Mouse (Mus musculus): ENCODE results near the gene Mboat7. TPM values are rescaled to one million over a fixed set of nuclear protein-coding genes. Genes with fewer than 3 reads are reported as not detected.
A peak's percentile ranks its signal among the peaks of the same experiment; 100 is the strongest.
"Not testable (repeated sequence)": the region's sequence is repeated elsewhere in the genome, so short reads cannot be mapped to it uniquely, and the experiment has no call there.

Mboat7 gene
- polyA plus RNA-seq, 1 experiment from 2014 or later = 73.9 TPM

GRCm38 (mm10) chr7:3707027-3707426, 13.7 kb upstream of the Mboat7 start:
- WGBS = 67% methylated on average over 4 of the region's 4 CpGs
- H3K4me3 ChIP-seq (ENCODE audit: low read length) = peak overlapping the region; percentile 11; the same call in 1 of the 2 replicates
- peaks cover 21% of the 10 kb centered on the region for H3K4me1 ChIP-seq (ENCODE audit: insufficient read depth, low read length)
- H3K36me3 ChIP-seq (ENCODE audit: insufficient read depth, low read length) = peaks cover 34% of the 10 kb centered on the region
- no peak for ATAC-seq (ENCODE audit: low FRiP score, low TSS enrichment)
- H3K27ac ChIP-seq (ENCODE audit: low read length) = peak overlapping the region; percentile 58; the same call in 1 of the 2 replicates
- 0 out of 2 replicates have a peak overlapping the region, but pooled peaks have one; percentile 41 for H3K9ac ChIP-seq (replicated peaks; ENCODE audit: low read length)
- no peaks in the 10 kb centered on the region for H3K27me3 ChIP-seq (ENCODE audit: insufficient read depth, low read length)
- H3K9me3 ChIP-seq (ENCODE audit: low read length) = no peaks in the 10 kb centered on the region
- H3K4me2 ChIP-seq (replicated peaks; ENCODE audit: low read depth, low read length) = no peak overlapping the region

GRCm38 (mm10) chr7:3706343-3706934, 13.1 kb upstream of the Mboat7 start:
- Histone ChIP-seq H3K4me1 (ENCODE audit: insufficient read depth, low read length) (peaks cover 21% of the 10 kb centered on the region), H3K27ac (ENCODE audit: low read length) (peak overlapping the region; percentile 58; the same call in 1 of the 2 replicates), H3K9me3 (ENCODE audit: low read length) (no peaks in the 10 kb centered on the region), H3K9ac (replicated peaks; ENCODE audit: low read length) (peak overlapping the region; percentile 96), H3K27me3 (ENCODE audit: insufficient read depth, low read length) (no peaks in the 10 kb centered on the region), H3K4me3 (ENCODE audit: low read length) (peak overlapping the region; percentile 89), H3K36me3 (ENCODE audit: insufficient read depth, low read length) (peaks cover 34% of the 10 kb centered on the region), H3K4me2 (replicated peaks; ENCODE audit: low read depth, low read length) (peak overlapping the region; percentile 95)
- no peak for ATAC-seq (ENCODE audit: low FRiP score, low TSS enrichment)
- 50% methylated on average over 11 of the region's 11 CpGs for WGBS

- Histone ChIP-seq H3K4me2 (replicated peaks; ENCODE audit: low read depth, low read length) (peak overlapping the region; percentile 95), H3K9ac (replicated peaks; ENCODE audit: low read length) (peak overlapping the region; percentile 96), H3K27ac (ENCODE audit: low read length) (peak overlapping the region; percentile 24; the same call in 1 of the 2 replicates), H3K4me1 (ENCODE audit: insufficient read depth, low read length) (peaks cover 21% of the 10 kb centered on the region), H3K4me3 (ENCODE audit: low read length) (peak overlapping the region; percentile 89), H3K27me3 (ENCODE audit: insufficient read depth, low read length) (no peaks in the 10 kb centered on the region), H3K36me3 (ENCODE audit: insufficient read depth, low read length) (peaks cover 39% of the 10 kb centered on the region), H3K9me3 (ENCODE audit: low read length) (no peaks in the 10 kb centered on the region)
- ATAC-seq (ENCODE audit: low FRiP score, low TSS enrichment) = no peak
- WGBS = 22% methylated on average over 6 of the region's 6 CpGs
Observed at GRCm38 (mm10) chr7:3705911-3706310, 12.6 kb upstream of the Mboat7 start.

GRCm38 (mm10) chr7:3705461-3705860, 12.1 kb upstream of the Mboat7 start:
- peak overlapping the region; percentile 96 for H3K9ac ChIP-seq (replicated peaks; ENCODE audit: low read length)
- peak overlapping the region; percentile 95 for H3K4me2 ChIP-seq (replicated peaks; ENCODE audit: low read depth, low read length)
- not testable (repeated sequence) for H3K9me3 ChIP-seq (ENCODE audit: low read length); H3K27me3 ChIP-seq (ENCODE audit: insufficient read depth, low read length); ATAC-seq (ENCODE audit: low FRiP score, low TSS enrichment)
- peaks cover 41% of the 10 kb centered on the region for H3K36me3 ChIP-seq (ENCODE audit: insufficient read depth, low read length)
- H3K4me1 ChIP-seq (ENCODE audit: insufficient read depth, low read length) = peaks cover 21% of the 10 kb centered on the region
- 0% methylated on average over 6 of the region's 7 CpGs for whole genome bisulfite sequencing
- peak overlapping the region; percentile 89 for H3K4me3 ChIP-seq (ENCODE audit: low read length)
- H3K27ac ChIP-seq (ENCODE audit: low read length) = peak overlapping the region; percentile 61

- Histone ChIP-seq H3K4me3 (ENCODE audit: low read length) (peak overlapping the region; percentile 89), H3K27me3 (ENCODE audit: insufficient read depth, low read length) (no peaks in the 10 kb centered on the region), H3K27ac (ENCODE audit: low read length) (peak overlapping the region; percentile 97), H3K4me1 (ENCODE audit: insufficient read depth, low read length) (peaks cover 21% of the 10 kb centered on the region), H3K36me3 (ENCODE audit: insufficient read depth, low read length) (peaks cover 51% of the 10 kb centered on the region), H3K9me3 (ENCODE audit: low read length) (no peaks in the 10 kb centered on the region), H3K9ac (replicated peaks; ENCODE audit: low read length) (peak overlapping the region; percentile 96), H3K4me2 (replicated peaks; ENCODE audit: low read depth, low read length) (peak overlapping the region; percentile 95)
- WGBS = under 1% methylated on average over 20 of the region's 20 CpGs
- peak; percentile 50 for ATAC-seq (ENCODE audit: low FRiP score, low TSS enrichment)
Observed at GRCm38 (mm10) chr7:3704475-3704874, 11.2 kb upstream of the Mboat7 start.

- Histone ChIP-seq H3K4me1 (ENCODE audit: insufficient read depth, low read length) (peaks cover 21% of the 10 kb centered on the region), H3K9me3 (ENCODE audit: low read length) (no peaks in the 10 kb centered on the region), H3K4me2 (replicated peaks; ENCODE audit: low read depth, low read length) (peak within 1 kb of the TSS; percentile 95), H3K4me3 (ENCODE audit: low read length) (peak within 1 kb of the TSS; percentile 89), H3K27ac (ENCODE audit: low read length) (peak within 1 kb of the TSS; percentile 97), H3K36me3 (ENCODE audit: insufficient read depth, low read length) (peaks cover 54% of the 10 kb centered on the region), H3K27me3 (ENCODE audit: insufficient read depth, low read length) (no peaks in the 10 kb centered on the region), H3K9ac (replicated peaks; ENCODE audit: low read length) (peak within 1 kb of the TSS; percentile 96)
- 1% methylated on average over 42 of the region's 42 CpGs for WGBS
- peak; percentile 93 for ATAC-seq (ENCODE audit: low FRiP score, low TSS enrichment)
Observed at GRCm38 (mm10) chr7:3703879-3704441, 10.6 kb upstream of the Mboat7 start, which contains the start of gene Rps9. TSS of gene Rps9 (plus strand) at chr7:3703993.

- H3K4me3 ChIP-seq (ENCODE audit: low read length) = peak overlapping the region; percentile 89
- peak overlapping the region; percentile 95 for H3K4me2 ChIP-seq (replicated peaks; ENCODE audit: low read depth, low read length)
- peak; percentile 57 for ATAC-seq (ENCODE audit: low FRiP score, low TSS enrichment)
- WGBS = 19% methylated on average over 6 of the region's 6 CpGs
- peak overlapping the region; percentile 96 for H3K9ac ChIP-seq (replicated peaks; ENCODE audit: low read length)
- peaks cover 21% of the 10 kb centered on the region for H3K4me1 ChIP-seq (ENCODE audit: insufficient read depth, low read length)
- H3K27me3 ChIP-seq (ENCODE audit: insufficient read depth, low read length) = no peaks in the 10 kb centered on the region
- peaks cover 60% of the 10 kb centered on the region for H3K36me3 ChIP-seq (ENCODE audit: insufficient read depth, low read length)
- H3K9me3 ChIP-seq (ENCODE audit: low read length) = no peaks in the 10 kb centered on the region
- peak overlapping the region; percentile 97 for H3K27ac ChIP-seq (ENCODE audit: low read length)
Observed at GRCm38 (mm10) chr7:3703148-3703878, 10.0 kb upstream of the Mboat7 start.

GRCm38 (mm10) chr7:3698471-3698870, 5.1 kb upstream of the Mboat7 start:
- Histone ChIP-seq H3K27me3 (ENCODE audit: insufficient read depth, low read length) (no peaks in the 10 kb centered on the region), H3K9ac (replicated peaks; ENCODE audit: low read length) (no peak overlapping the region), H3K9me3 (ENCODE audit: low read length) (no peaks in the 10 kb centered on the region), H3K4me2 (replicated peaks; ENCODE audit: low read depth, low read length) (no peak overlapping the region), H3K4me1 (ENCODE audit: insufficient read depth, low read length) (peaks cover 9% of the 10 kb centered on the region), H3K36me3 (ENCODE audit: insufficient read depth, low read length) (peaks cover 43% of the 10 kb centered on the region), H3K4me3 (ENCODE audit: low read length) (no peak overlapping the region), H3K27ac (ENCODE audit: low read length) (no peak overlapping the region)
- ATAC-seq (ENCODE audit: low FRiP score, low TSS enrichment) = no peak
- WGBS = 93% methylated on average over 6 of the region's 6 CpGs

- Histone ChIP-seq H3K9ac (replicated peaks; ENCODE audit: low read length) (peak overlapping the region; percentile 89), H3K36me3 (ENCODE audit: insufficient read depth, low read length) (peaks cover 35% of the 10 kb centered on the region), H3K4me3 (ENCODE audit: low read length) (peak overlapping the region; percentile 71), H3K4me2 (replicated peaks; ENCODE audit: low read depth, low read length) (peak overlapping the region; percentile 81), H3K4me1 (ENCODE audit: insufficient read depth, low read length) (peaks cover 23% of the 10 kb centered on the region), H3K27ac (ENCODE audit: low read length) (peak overlapping the region; percentile 99)
- 3% methylated on average over 9 of the region's 9 CpGs for WGBS
- not testable (repeated sequence) for H3K9me3 ChIP-seq (ENCODE audit: low read length); ATAC-seq (ENCODE audit: low FRiP score, low TSS enrichment); H3K27me3 ChIP-seq (ENCODE audit: insufficient read depth, low read length)
Observed at GRCm38 (mm10) chr7:3694949-3695305, 1.6 kb upstream of the Mboat7 start.
